Mouse (Mus musculus): ENCODE results near the gene Olfr1454.

- no peak for TF ChIP-seq CTCF (IDR thresholded peaks at IDR 0.05)
- TF ChIP-seq EP300 (IDR thresholded peaks at IDR 0.05) = no peak
Measured at GRCm38 (mm10) chr19:13093908-13094307, 33.5 kb downstream of the Olfr1454 start.

Data from lung, postnatal 0 days (tissue).